Mouse (Mus musculus): Measurements from ENCODE around the gene Rasa4. TPM values are rescaled to one million over a fixed set of nuclear protein-coding genes. Genes with fewer than 3 reads are reported as not detected.

Gene Rasa4
- polyA plus RNA-seq, 1 experiment from 2014 or later: 5.9 TPM

Small RNA genes within 50 kb of the gene (microRNA-seq; reads per million reads assigned to microRNA genes)
- gene Mir7035: 0.57 reads per million

Other genes with a start within 250 kb of the Rasa4 start
- 8.7 and 9.9 TPM in 2 replicates for gene Hspb1, start 196.0 kb upstream of the Rasa4 start, polyA plus RNA-seq (2014; fragmentation: Nextera tagmentation; extraction: Ambion mirVana)
- gene Ywhag, start 149.3 kb upstream of the Rasa4 start, polyA plus RNA-seq (2014; fragmentation: Nextera tagmentation; extraction: Ambion mirVana): 182 and 188 TPM in 2 replicates
- 0.68 and 0.86 TPM in 2 replicates for gene Ssc4d, start 109.4 kb upstream of the Rasa4 start, polyA plus RNA-seq (2014; fragmentation: Nextera tagmentation; extraction: Ambion mirVana)
- gene Zp3, start 103.8 kb upstream of the Rasa4 start, polyA plus RNA-seq (2014; fragmentation: Nextera tagmentation; extraction: Ambion mirVana): not detected in 2 replicates
- 23.2 and 29.6 TPM in 2 replicates for gene Dtx2, start 89.1 kb upstream of the Rasa4 start, polyA plus RNA-seq (2014; fragmentation: Nextera tagmentation; extraction: Ambion mirVana)
- gene Upk3b, start 45.4 kb upstream of the Rasa4 start, polyA plus RNA-seq (2014; fragmentation: Nextera tagmentation; extraction: Ambion mirVana): not detected in 2 replicates
- gene Upk3bl, start 29.4 kb upstream of the Rasa4 start, polyA plus RNA-seq (2014; fragmentation: Nextera tagmentation; extraction: Ambion mirVana): 0.29 and 0.88 TPM in 2 replicates
- 257 and 265 TPM in 2 replicates for gene Polr2j, start 32.7 kb downstream of the Rasa4 start, polyA plus RNA-seq (2014; fragmentation: Nextera tagmentation; extraction: Ambion mirVana)
- 36.0 and 40.9 TPM in 2 replicates for gene Lrwd1, start 52.2 kb downstream of the Rasa4 start, polyA plus RNA-seq (2014; fragmentation: Nextera tagmentation; extraction: Ambion mirVana)
- gene Alkbh4, start 52.2 kb downstream of the Rasa4 start, polyA plus RNA-seq (2014; fragmentation: Nextera tagmentation; extraction: Ambion mirVana): 15.7 and 18.9 TPM in 2 replicates
- 7.5 and 8.5 TPM in 2 replicates for gene Orai2, start 86.8 kb downstream of the Rasa4 start, polyA plus RNA-seq (2014; fragmentation: Nextera tagmentation; extraction: Ambion mirVana)
- 74.2 and 87.6 TPM in 2 replicates for gene Prkrip1, start 115.0 kb downstream of the Rasa4 start, polyA plus RNA-seq (2014; fragmentation: Nextera tagmentation; extraction: Ambion mirVana)
- gene Sh2b2, start 162.6 kb downstream of the Rasa4 start, polyA plus RNA-seq (2014; fragmentation: Nextera tagmentation; extraction: Ambion mirVana): 8.7 and 11.8 TPM in 2 replicates